Mouse (Mus musculus) cerebellum, adult 2 months (tissue): Measurements from ENCODE around the gene Pygo1.

Experiments
- CTCF ChIP-seq: fragments of 200-500 bp; IDR thresholded peaks from 2 replicates; pipeline ENCODE4 v1.5.1; 2011; ENCODE audit warnings: low read depth, mild to moderate bottlenecking, control low read depth, low read length, moderate library complexity, borderline replicate concordance; ENCODE audit not compliant: insufficient read depth
- POLR2A ChIP-seq: fragments of 200-500 bp; IDR thresholded peaks from 2 replicates; pipeline ENCODE4 v1.6.1; 2011; ENCODE audit warnings: low read length, control low read depth, borderline replicate concordance; ENCODE audit not compliant: insufficient read depth

- TF ChIP-seq CTCF (no peak), POLR2A (no peak)
Measured at GRCm38 (mm10) chr9:72961346-72961745, 35.9 kb downstream of the Pygo1 start.
